Mouse (Mus musculus) brain, embryonic 14.5 days (tissue): ENCODE data around the gene Ubald2.

Source experiments
- CTCF ChIP-seq: fragments of 200-500 bp; IDR thresholded peaks from 2 replicates; pipeline ENCODE4 v1.5.1; 2012; ENCODE audit warnings: inconsistent platforms, mild to moderate bottlenecking, moderate library complexity, borderline replicate concordance; ENCODE audit not compliant: insufficient read depth, insufficient read length; ENCODE audit errors: extremely low read depth
- POLR2A ChIP-seq: fragments of 200-500 bp; IDR thresholded peaks from 2 replicates; pipeline ENCODE4 v1.6.1; 2012; ENCODE audit warnings: mild to moderate bottlenecking, inconsistent platforms, borderline replicate concordance; ENCODE audit not compliant: poor library complexity, insufficient read depth, insufficient read length, severe bottlenecking; ENCODE audit errors: extremely low read depth

DNA sequence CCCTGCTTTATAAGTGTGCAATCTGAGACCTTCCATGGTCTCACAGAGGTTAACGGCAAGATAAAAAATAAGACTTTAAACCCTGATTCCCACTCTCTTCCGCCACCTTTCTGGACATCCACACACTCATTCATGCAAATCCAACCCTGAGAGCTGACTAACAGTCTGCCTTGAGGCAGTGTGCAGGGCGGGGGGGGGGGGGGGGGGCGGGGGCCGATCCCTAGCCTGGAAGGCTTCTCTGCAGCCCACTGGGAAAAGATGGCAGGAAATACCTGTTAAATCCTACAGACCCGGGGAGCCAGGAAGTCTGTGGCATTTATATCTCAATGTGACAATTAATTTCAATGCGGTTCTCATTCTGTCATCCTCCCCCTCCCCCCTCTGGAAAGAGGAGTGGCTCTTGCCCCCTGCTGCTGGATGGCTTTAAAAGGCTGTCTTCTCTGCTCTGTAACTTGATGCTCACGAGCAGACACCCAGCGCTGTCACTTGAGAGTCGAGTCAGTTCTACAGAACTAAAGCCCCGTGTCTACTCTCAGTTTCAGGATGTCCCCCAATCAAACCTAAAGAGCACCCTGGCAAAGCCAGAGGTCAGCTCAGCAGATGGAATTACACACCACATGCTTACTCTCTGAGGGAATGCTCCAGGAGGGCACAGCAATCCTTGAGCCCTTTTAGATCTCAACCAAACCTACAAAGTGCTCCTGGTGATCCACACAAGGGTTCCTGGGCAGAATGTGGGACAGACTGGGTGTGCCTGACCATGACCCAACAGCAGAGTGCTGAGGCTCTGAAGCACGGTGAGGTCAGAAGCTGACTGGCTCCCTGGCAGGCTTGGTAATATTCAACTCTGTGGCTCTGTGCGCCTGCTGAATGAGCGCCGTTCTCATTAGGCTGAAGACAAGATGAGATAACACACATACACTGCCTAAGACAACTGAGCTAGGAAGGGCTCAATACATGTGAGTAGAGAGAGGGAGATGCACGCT, 46.5 kb upstream of the Ubald2 start:
- TF ChIP-seq POLR2A (no peak), CTCF (no peak)
